Mouse (Mus musculus) bone marrow macrophage, adult 2 months (primary cell): ENCODE data around the gene Pamr1.

Experiments used
- CTCF ChIP-seq: IDR thresholded peaks from 2 replicates; pipeline ENCODE4 v1.5.1; 2012; ENCODE audit warnings: low read depth, mild to moderate bottlenecking, low read length, moderate library complexity
- POLR2A ChIP-seq: IDR thresholded peaks from 2 replicates; pipeline ENCODE4 v1.6.1; 2012; ENCODE audit warnings: mild to moderate bottlenecking, low read depth, low read length, borderline replicate concordance

DNA sequence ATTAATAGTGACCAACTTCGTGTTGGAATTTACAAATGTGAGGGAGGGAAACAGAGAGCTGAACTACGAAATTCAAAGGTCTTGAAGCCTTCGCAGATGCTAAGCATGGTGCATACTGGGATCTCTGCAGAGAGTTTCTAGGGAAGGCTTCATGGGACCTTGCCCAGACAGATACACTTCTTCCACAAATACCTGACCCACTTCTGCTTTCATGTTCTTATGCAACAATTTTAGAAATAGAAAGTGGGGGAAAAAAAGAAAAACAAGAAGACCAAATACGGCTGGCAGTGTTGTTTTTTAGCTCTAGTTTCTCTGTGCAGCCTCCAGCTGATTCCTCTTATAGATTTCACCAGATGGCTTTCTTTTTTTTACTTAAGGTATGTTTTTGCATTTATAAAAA lies 29.4 kb downstream of the Pamr1 start:
- TF ChIP-seq CTCF (no peak), POLR2A (no peak)
